Mouse (Mus musculus): ENCODE measurements around the gene Usp20. TPM values are rescaled to one million over a fixed set of nuclear protein-coding genes. Genes with fewer than 3 reads are reported as not detected.

Gene Usp20
- polyA plus RNA-seq, 1 experiment from 2014 or later: 35.8 TPM

GRCm38 (mm10) chr2:30967352-30968327, 14.4 kb upstream of the Usp20 start, which contains the start of gene Tor1a:
Gene Tor1a (minus strand): TSS chr2:30967933.
- ATAC-seq (ENCODE audit: low FRiP score, low TSS enrichment) (peak; percentile 93), DNase-seq (peak; percentile 96)
- peak within 1 kb of the TSS; percentile 91 for H3K4me2 ChIP-seq (ENCODE audit: low read length)
- peak within 1 kb of the TSS; percentile 89 for H3K9ac ChIP-seq (replicated peaks; ENCODE audit: low read length)
- H3K4me1 ChIP-seq (ENCODE audit: control insufficient read depth, insufficient read depth, low read length): peaks cover 10% of the 10 kb centered on the region
- H3K27me3 ChIP-seq (ENCODE audit: control insufficient read depth, insufficient read depth, low read length): no peaks in the 10 kb centered on the region
- 2% methylated on average over 59 of the region's 59 CpGs for WGBS
- peaks cover 34% of the 10 kb centered on the region for H3K36me3 ChIP-seq (ENCODE audit: control insufficient read depth, insufficient read depth, low read length)
- peak within 1 kb of the TSS; percentile 98 for H3K4me3 ChIP-seq (replicated peaks; ENCODE audit: low read depth, low read length)
- peak within 1 kb of the TSS; percentile 68 for H3K27ac ChIP-seq (replicated peaks; ENCODE audit: low read depth, low read length)
- H3K9me3 ChIP-seq (ENCODE audit: control insufficient read depth, low read length): no peaks in the 10 kb centered on the region

GRCm38 (mm10) chr2:30983024-30983423, 945 bp downstream of the Usp20 start:
- ATAC-seq (ENCODE audit: low FRiP score, low TSS enrichment): no peak
- Histone ChIP-seq H3K36me3 (ENCODE audit: control insufficient read depth, insufficient read depth, low read length) (peaks cover 21% of the 10 kb centered on the region), H3K9ac (replicated peaks; ENCODE audit: low read length) (no peak overlapping the region), H3K27ac (replicated peaks; ENCODE audit: low read depth, low read length) (no peak overlapping the region), H3K27me3 (ENCODE audit: control insufficient read depth, insufficient read depth, low read length) (no peaks in the 10 kb centered on the region), H3K4me3 (replicated peaks; ENCODE audit: low read depth, low read length) (peak overlapping the region; percentile 74), H3K4me2 (ENCODE audit: low read length) (peak overlapping the region; percentile 80), H3K9me3 (ENCODE audit: control insufficient read depth, low read length) (no peaks in the 10 kb centered on the region), H3K4me1 (ENCODE audit: control insufficient read depth, insufficient read depth, low read length) (peaks cover 16% of the 10 kb centered on the region; the same call in 1 of the 2 replicates)
- WGBS: 51% methylated on average over 7 of the region's 7 CpGs
- no peak for DNase-seq

- H3K4me3 ChIP-seq (replicated peaks; ENCODE audit: low read depth, low read length): no peak overlapping the region
- ATAC-seq (ENCODE audit: low FRiP score, low TSS enrichment): no peak
- WGBS: 27% methylated on average over 17 of the region's 17 CpGs
- peaks cover 6% of the 10 kb centered on the region for H3K36me3 ChIP-seq (ENCODE audit: control insufficient read depth, insufficient read depth, low read length)
- no peak for DNase-seq
- H3K27ac ChIP-seq (replicated peaks; ENCODE audit: low read depth, low read length): no peak overlapping the region
- H3K9me3 ChIP-seq (ENCODE audit: control insufficient read depth, low read length): no peaks in the 10 kb centered on the region
- no peaks in the 10 kb centered on the region for H3K27me3 ChIP-seq (ENCODE audit: control insufficient read depth, insufficient read depth, low read length)
- H3K9ac ChIP-seq (replicated peaks; ENCODE audit: low read length): no peak overlapping the region
- peaks cover 16% of the 10 kb centered on the region; the same call in 1 of the 2 replicates for H3K4me1 ChIP-seq (ENCODE audit: control insufficient read depth, insufficient read depth, low read length)
- H3K4me2 ChIP-seq (ENCODE audit: low read length): no peak overlapping the region
Observed at GRCm38 (mm10) chr2:30985111-30986020, 3.3 kb downstream of the Usp20 start.

- H3K4me3 ChIP-seq (replicated peaks; ENCODE audit: low read depth, low read length): no peak overlapping the region
- H3K4me1 ChIP-seq (ENCODE audit: control insufficient read depth, insufficient read depth, low read length): no peaks in the 10 kb centered on the region
- ATAC-seq (ENCODE audit: low FRiP score, low TSS enrichment): no peak
- peaks cover 6% of the 10 kb centered on the region; the same call in 1 of the 2 replicates for H3K36me3 ChIP-seq (ENCODE audit: control insufficient read depth, insufficient read depth, low read length)
- H3K4me2 ChIP-seq (ENCODE audit: low read length): no peak overlapping the region
- H3K9me3 ChIP-seq (ENCODE audit: control insufficient read depth, low read length): no peaks in the 10 kb centered on the region
- no peak overlapping the region for H3K27ac ChIP-seq (replicated peaks; ENCODE audit: low read depth, low read length)
- H3K27me3 ChIP-seq (ENCODE audit: control insufficient read depth, insufficient read depth, low read length): no peaks in the 10 kb centered on the region
- no peak for DNase-seq
- WGBS: 89% methylated on average over 9 of the region's 9 CpGs
- no peak overlapping the region for H3K9ac ChIP-seq (replicated peaks; ENCODE audit: low read length)
Observed at GRCm38 (mm10) chr2:30990221-30990620, 8.1 kb downstream of the Usp20 start.

GRCm38 (mm10) chr2:30994853-30995252, 12.8 kb downstream of the Usp20 start:
- Histone ChIP-seq H3K9ac (replicated peaks; ENCODE audit: low read length) (no peak overlapping the region), H3K9me3 (ENCODE audit: control insufficient read depth, low read length) (no peaks in the 10 kb centered on the region), H3K27ac (replicated peaks; ENCODE audit: low read depth, low read length) (no peak overlapping the region), H3K4me1 (ENCODE audit: control insufficient read depth, insufficient read depth, low read length) (no peaks in the 10 kb centered on the region), H3K36me3 (ENCODE audit: control insufficient read depth, insufficient read depth, low read length) (peaks cover 7% of the 10 kb centered on the region), H3K4me3 (replicated peaks; ENCODE audit: low read depth, low read length) (no peak overlapping the region), H3K27me3 (ENCODE audit: control insufficient read depth, insufficient read depth, low read length) (no peaks in the 10 kb centered on the region), H3K4me2 (ENCODE audit: low read length) (no peak overlapping the region)
- DNase-seq (no peak), ATAC-seq (ENCODE audit: low FRiP score, low TSS enrichment) (no peak)
- WGBS: 96% methylated on average over 4 of the region's 4 CpGs

- no peak overlapping the region for H3K4me3 ChIP-seq (replicated peaks; ENCODE audit: low read depth, low read length)
- no peaks in the 10 kb centered on the region for H3K27me3 ChIP-seq (ENCODE audit: control insufficient read depth, insufficient read depth, low read length)
- no peaks in the 10 kb centered on the region for H3K4me1 ChIP-seq (ENCODE audit: control insufficient read depth, insufficient read depth, low read length)
- H3K27ac ChIP-seq (replicated peaks; ENCODE audit: low read depth, low read length): no peak overlapping the region
- DNase-seq (no peak), ATAC-seq (ENCODE audit: low FRiP score, low TSS enrichment) (no peak)
- no peak overlapping the region for H3K9ac ChIP-seq (replicated peaks; ENCODE audit: low read length)
- H3K4me2 ChIP-seq (ENCODE audit: low read length): no peak overlapping the region
- WGBS: 82% methylated on average over 11 of the region's 11 CpGs
- no peaks in the 10 kb centered on the region for H3K9me3 ChIP-seq (ENCODE audit: control insufficient read depth, low read length)
- H3K36me3 ChIP-seq (ENCODE audit: control insufficient read depth, insufficient read depth, low read length): peaks cover 12% of the 10 kb centered on the region
Observed at GRCm38 (mm10) chr2:30995432-30995996, 13.4 kb downstream of the Usp20 start.

GRCm38 (mm10) chr2:30998443-30999260, 16.6 kb downstream of the Usp20 start:
- no peaks in the 10 kb centered on the region for H3K4me1 ChIP-seq (ENCODE audit: control insufficient read depth, insufficient read depth, low read length)
- no peak overlapping the region for H3K9ac ChIP-seq (replicated peaks; ENCODE audit: low read length)
- no peaks in the 10 kb centered on the region for H3K9me3 ChIP-seq (ENCODE audit: control insufficient read depth, low read length)
- H3K4me3 ChIP-seq (replicated peaks; ENCODE audit: low read depth, low read length): no peak overlapping the region
- H3K27ac ChIP-seq (replicated peaks; ENCODE audit: low read depth, low read length): no peak overlapping the region
- no peak overlapping the region for H3K4me2 ChIP-seq (ENCODE audit: low read length)
- peaks cover 36% of the 10 kb centered on the region for H3K36me3 ChIP-seq (ENCODE audit: control insufficient read depth, insufficient read depth, low read length)
- no peaks in the 10 kb centered on the region for H3K27me3 ChIP-seq (ENCODE audit: control insufficient read depth, insufficient read depth, low read length)
- 77% methylated on average over 8 of the region's 8 CpGs for WGBS
- no peak for DNase-seq
- no peak for ATAC-seq (ENCODE audit: low FRiP score, low TSS enrichment)

GRCm38 (mm10) chr2:31002857-31003256, 20.8 kb downstream of the Usp20 start:
- no peak for ATAC-seq (ENCODE audit: low FRiP score, low TSS enrichment)
- DNase-seq: no peak
- Histone ChIP-seq H3K9ac (replicated peaks; ENCODE audit: low read length) (no peak overlapping the region), H3K4me1 (ENCODE audit: control insufficient read depth, insufficient read depth, low read length) (no peaks in the 10 kb centered on the region), H3K36me3 (ENCODE audit: control insufficient read depth, insufficient read depth, low read length) (peaks cover 75% of the 10 kb centered on the region), H3K9me3 (ENCODE audit: control insufficient read depth, low read length) (no peaks in the 10 kb centered on the region), H3K27me3 (ENCODE audit: control insufficient read depth, insufficient read depth, low read length) (no peaks in the 10 kb centered on the region), H3K4me3 (replicated peaks; ENCODE audit: low read depth, low read length) (no peak overlapping the region), H3K4me2 (ENCODE audit: low read length) (no peak overlapping the region), H3K27ac (replicated peaks; ENCODE audit: low read depth, low read length) (no peak overlapping the region)
- 95% methylated on average over 10 of the region's 10 CpGs for WGBS

Data from midbrain, embryonic 14.5 days (tissue).